ENCODE assay signal across 8 mouse cellular contexts in the genomic region with DNA sequence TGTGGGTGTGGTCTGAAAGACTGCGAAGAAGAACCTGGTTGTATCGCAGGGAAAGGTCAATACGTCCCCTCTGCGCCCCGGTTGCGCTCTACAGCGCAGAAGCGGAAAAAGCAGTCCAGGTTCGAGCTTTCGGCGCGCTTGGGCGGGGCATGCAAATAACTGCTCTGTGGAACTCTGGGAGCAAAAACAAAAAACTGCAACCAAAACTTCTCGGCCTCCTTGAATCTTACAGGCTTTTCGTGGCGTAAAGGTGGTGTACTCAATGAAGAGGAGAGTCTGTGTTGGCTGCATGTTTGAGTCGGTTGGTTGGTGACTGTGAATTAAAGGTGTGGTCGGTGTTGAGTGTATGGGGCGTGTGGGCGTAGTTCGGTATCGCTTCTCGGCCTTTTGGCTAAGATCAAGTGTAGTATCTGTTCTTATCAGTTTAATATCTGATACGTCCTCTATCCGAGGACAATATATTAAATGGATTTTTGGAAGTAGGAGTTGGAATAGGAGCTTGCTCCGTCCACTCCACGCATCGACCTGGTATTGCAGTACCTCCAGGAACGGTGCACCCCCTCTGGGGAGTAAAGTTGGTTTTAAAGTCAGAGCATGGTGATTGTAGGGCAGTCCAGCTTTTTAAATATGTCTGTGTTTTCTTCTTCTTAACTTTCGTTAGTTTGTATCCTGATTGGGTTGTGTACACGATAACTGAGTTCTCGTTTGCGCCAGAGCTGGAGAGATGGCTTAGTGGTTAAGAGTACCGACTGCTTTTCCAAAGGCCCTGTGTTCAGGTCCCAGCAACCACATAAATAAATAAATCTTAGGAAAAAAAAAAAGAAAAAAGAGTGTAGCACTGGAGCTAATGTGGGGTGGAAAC. TPM values are rescaled to one million over a fixed set of nuclear protein-coding genes. Genes with fewer than 3 reads are reported as not detected.
DNase-seq lines count a peak whose midpoint lies in the region; ATAC-seq and TF ChIP-seq lines count a peak whose summit lies in the region.

Gene Rdm1, plus strand, starts transcription at position 201 of the 862 bp plus-strand sequence.

- peak within 1 kb of the TSS; percentile 81 for H3K9ac ChIP-seq in MEL (ENCODE audit: control insufficient read depth, low read depth, low read length, poor library complexity, severe bottlenecking)
- peak within 1 kb of the TSS; percentile 66 for H3K9ac ChIP-seq in forebrain, embryonic 16.5 days (replicated peaks; ENCODE audit: low read depth, low read length)
- peak within 1 kb of the TSS; percentile 83 for H3K9ac ChIP-seq in lung, embryonic 16.5 days (ENCODE audit: low read length)

- peaks cover 0 to 10% of the 10 kb centered on the region in 2 experiments; a peak in 2 of 4 replicates for H3K4me1 ChIP-seq in MEL (ENCODE audit: control insufficient read depth in 1 of 2, insufficient read depth in 2 of 2, low read length in 2 of 2)
- H3K4me1 ChIP-seq in forebrain, embryonic 16.5 days (replicated peaks; ENCODE audit: control insufficient read depth, insufficient read depth, low read length) = peaks cover 10% of the 10 kb centered on the region
- peaks cover 2% of the 10 kb centered on the region; the same call in 1 of the 2 replicates for H3K4me1 ChIP-seq in lung, embryonic 16.5 days (replicated peaks; ENCODE audit: control insufficient read depth, insufficient read depth, low read length)

- no peaks in the 10 kb centered on the region for H3K9me3 ChIP-seq in MEL (replicated peaks; ENCODE audit: insufficient read depth, low read length)
- H3K9me3 ChIP-seq in forebrain, embryonic 16.5 days (ENCODE audit: control insufficient read depth, low read length) = no peaks in the 10 kb centered on the region
- H3K9me3 ChIP-seq in lung, embryonic 16.5 days (ENCODE audit: control insufficient read depth, low read length) = no peaks in the 10 kb centered on the region

- no peak for TF ChIP-seq CTCF in MEL (IDR thresholded peaks at IDR 0.05 in 2 of 3, conservative IDR thresholded peaks at IDR 0.05 in 1 of 3; ENCODE audit: control insufficient read depth in 1 of 3, insufficient read depth in 1 of 3, low read depth in 2 of 3, low read length in 3 of 3, poor library complexity in 1 of 3, severe bottlenecking in 1 of 3)

- peaks cover 0 to 6% of the 10 kb centered on the region in 2 experiments; a peak in 2 of 4 replicates for H3K36me3 ChIP-seq in MEL (ENCODE audit: control insufficient read depth in 1 of 2, insufficient read depth in 2 of 2, low read length in 2 of 2)
- H3K36me3 ChIP-seq in forebrain, embryonic 16.5 days (ENCODE audit: control insufficient read depth, insufficient read depth) = no peaks in the 10 kb centered on the region
- H3K36me3 ChIP-seq in lung, embryonic 16.5 days (ENCODE audit: control insufficient read depth, insufficient read depth, low read length) = no peaks in the 10 kb centered on the region

- intact Hi-C loops in heart, postnatal 36 days (cut with DNase I) = loop anchor here (2.0 kb wide), 1 partner anchor 30 kb away; no protein-coding TSS in a partner anchor

- TF ChIP-seq POLR2A in MEL (IDR thresholded peaks at IDR 0.05; ENCODE audit: control insufficient read depth in 1 of 2, insufficient read depth in 1 of 2, low read depth in 1 of 2, low read length in 2 of 2, poor library complexity in 1 of 2) = peak; percentile 86 to 93; a peak in 3 of 4 replicates

- peak; percentile 89 for ATAC-seq in forebrain, embryonic 16.5 days
- peak; percentile 93 for ATAC-seq in lung, embryonic 16.5 days (ENCODE audit: low read depth)

- H3K27me3 ChIP-seq in MEL (ENCODE audit: control insufficient read depth in 1 of 2, insufficient read depth in 2 of 2, low read length in 2 of 2) = no peaks in the 10 kb centered on the region
- H3K27me3 ChIP-seq in forebrain, embryonic 16.5 days (replicated peaks; ENCODE audit: control insufficient read depth, insufficient read depth, low read length) = no peaks in the 10 kb centered on the region
- no peaks in the 10 kb centered on the region for H3K27me3 ChIP-seq in lung, embryonic 16.5 days (ENCODE audit: control insufficient read depth, insufficient read depth, low read depth, low read length)

- TF ChIP-seq RAD21 in MEL (IDR thresholded peaks at IDR 0.05; ENCODE audit: low read depth, low read length) = no peak

- 0% methylated on average over 32 of the region's 34 CpGs for WGBS in forebrain, embryonic 16.5 days
- under 1% methylated on average over 32 of the region's 34 CpGs for WGBS in lung, embryonic 16.5 days

- peak within 1 kb of the TSS; percentile 51 to 58 for H3K4me3 ChIP-seq in MEL (ENCODE audit: control insufficient read depth in 1 of 2, insufficient read depth in 1 of 2, low read depth in 2 of 2, low read length in 2 of 2)
- peak within 1 kb of the TSS; percentile 73 for H3K4me3 ChIP-seq in forebrain, embryonic 16.5 days (replicated peaks; ENCODE audit: low read length)
- peak within 1 kb of the TSS; percentile 69 for H3K4me3 ChIP-seq in lung, embryonic 16.5 days (ENCODE audit: low read length)

- peak within 1 kb of the TSS; percentile 81 for H3K4me2 ChIP-seq in forebrain, embryonic 16.5 days (ENCODE audit: low read length)
- peak within 1 kb of the TSS; percentile 79 for H3K4me2 ChIP-seq in lung, embryonic 16.5 days (ENCODE audit: low read depth, low read length)

- no peaks in the 10 kb centered on the region; the same call in 1 of the 2 replicates for H3K79me2 ChIP-seq in MEL (ENCODE audit: control insufficient read depth, insufficient read depth, low read length, poor library complexity)

- H3K27ac ChIP-seq in MEL (ENCODE audit: control insufficient read depth, low read depth, low read length) = peak within 1 kb of the TSS; percentile 98
- peak within 1 kb of the TSS; percentile 90 for H3K27ac ChIP-seq in forebrain, embryonic 16.5 days (ENCODE audit: low read length)
- H3K27ac ChIP-seq in lung, embryonic 16.5 days (ENCODE audit: low read length) = peak within 1 kb of the TSS; percentile 100

- no peak for TF ChIP-seq EP300 in MEL (IDR thresholded peaks at IDR 0.05; ENCODE audit: low read depth in 1 of 2, low read length in 2 of 2)

- peak; percentile 98 for DNase-seq in MEL (ENCODE audit: low read depth, low spot score)
- peak; percentile 78 to 81 for DNase-seq in cerebellum, adult 18-20 months
- DNase-seq in heart, postnatal 36 days = peak; percentile 79 to 81
- DNase-seq in layer of hippocampus, adult 8-10 months (ENCODE audit: low spot score in 2 of 2) = peak; percentile 73 to 75
- peak; percentile 70 for DNase-seq in ovary, postnatal 14 days (ENCODE audit: low spot score)
- DNase-seq in thymus, postnatal 14 days = peak; percentile 89

TF ChIP-seq in MEL, 35 proteins besides CTCF, POLR2A, EP300 and RAD21 (continues in another document):
- TF ChIP-seq MEF2A (IDR thresholded peaks at IDR 0.05; ENCODE audit: extremely low read depth, insufficient replicate concordance, low read depth, low read length, poor library complexity, severe bottlenecking) (no peak), POLR2AphosphoS5 (IDR thresholded peaks at IDR 0.05; ENCODE audit: borderline replicate concordance, low read depth, low read length) (peak; percentile 93; the same call in 1 of the 2 replicates), JUND (IDR thresholded peaks at IDR 0.05; ENCODE audit: low read depth, low read length) (peak; percentile 82; the same call in 1 of the 2 replicates), BHLHE40 (IDR thresholded peaks at IDR 0.05; ENCODE audit: borderline replicate concordance, low read depth, low read length) (no peak), E2F4 (IDR thresholded peaks at IDR 0.05; ENCODE audit: borderline replicate concordance, low read depth, low read length) (no peak; the same call in 1 of the 2 replicates), MYC (IDR thresholded peaks at IDR 0.05; ENCODE audit: low read depth, low read length) (no peak), HCFC1 (IDR thresholded peaks at IDR 0.05; ENCODE audit: low read depth, low read length) (peak; percentile 75), MAZ (IDR thresholded peaks at IDR 0.05; ENCODE audit: low read depth, low read length) (no peak), KAT2A (conservative IDR thresholded peaks at IDR 0.05; ENCODE audit: low read depth, low read length) (no peak), RCOR1 (IDR thresholded peaks at IDR 0.05; ENCODE audit: low read depth, low read length) (no peak), TAL1 (IDR thresholded peaks at IDR 0.05; ENCODE audit: low read length) (no peak), POLR2AphosphoS2 (IDR thresholded peaks at IDR 0.05; ENCODE audit: low read length) (peak; percentile 98), SIN3A (IDR thresholded peaks at IDR 0.05; ENCODE audit: low read length) (peak; percentile 79), NRF1 (IDR thresholded peaks at IDR 0.05; ENCODE audit: insufficient read depth, low read depth, low read length, poor library complexity, severe bottlenecking) (peak; percentile 75), ZC3H11A (IDR thresholded peaks at IDR 0.05; ENCODE audit: low read depth, low read length) (no peak), SMC3 (IDR thresholded peaks at IDR 0.05; ENCODE audit: low read depth, low read length) (no peak), CHD1 (IDR thresholded peaks at IDR 0.05; ENCODE audit: low read depth, low read length) (no peak), USF2 (IDR thresholded peaks at IDR 0.05; ENCODE audit: borderline replicate concordance in 1 of 2, insufficient read depth in 1 of 2, low read depth in 1 of 2, low read length in 2 of 2) (no peak), TBP (IDR thresholded peaks at IDR 0.05; ENCODE audit: low read depth, low read length) (peak; percentile 97), MYB (IDR thresholded peaks at IDR 0.05; ENCODE audit: low read depth, low read length) (no peak), MXI1 (IDR thresholded peaks at IDR 0.05; ENCODE audit: low read depth, low read length) (no peak), USF1 (IDR thresholded peaks at IDR 0.05; ENCODE audit: low read depth, low read length) (no peak), ZKSCAN1 (IDR thresholded peaks at IDR 0.05; ENCODE audit: low read depth, low read length) (no peak), ZNF384 (IDR thresholded peaks at IDR 0.05; ENCODE audit: low read depth, low read length) (peak; percentile 85), TCF12 (IDR thresholded peaks at IDR 0.05; ENCODE audit: low read depth, low read length) (peak; percentile 52), GATA1 (IDR thresholded peaks at IDR 0.05; ENCODE audit: low read depth, low read length) (no peak), MAFK (IDR thresholded peaks at IDR 0.05; ENCODE audit: borderline replicate concordance, low read depth, low read length) (no peak)

RNA-seq across cellular contexts. Expression of gene Rdm1, which starts in this region (rescaled TPM):
- total RNA-seq in MEL (2012; rRNA removed) = 6.5 and 6.7 TPM in 2 replicates
- 1 to 10 TPM in 1 of 2 experiments, not detected in 1; 6.8 TPM for polyA plus RNA-seq in MEL (2012; ENCODE audit: insufficient read depth in 1 of 2, insufficient read length in 2 of 2, low read depth in 1 of 2, low replicate concordance in 2 of 2, missing spikeins in 1 of 2)
- 21.9 and 32.2 TPM in 2 replicates for polyA plus RNA-seq in forebrain, embryonic 16.5 days (2015; fragmentation: Nextera tagmentation; extraction: Ambion mirVana)
- 10 to 100 TPM; 41.6 to 47.3 TPM for total RNA-seq in heart, postnatal 36 days (2021)
- total RNA-seq in layer of hippocampus, adult 8-10 months (2022) = 10 to 100 TPM in 3 of 4 experiments, 1 to 10 TPM in 1; 9.3 to 16.1 (median 11.0) TPM
- 52.0 and 52.1 TPM in 2 replicates for polyA plus RNA-seq in lung, embryonic 16.5 days (2015; fragmentation: Nextera tagmentation; extraction: Ambion mirVana)

Comparison
In these comparisons a context has a peak if more than half of its experiments do, and no peak if none do; other contexts are left out.
1. Peak in every context shown above with its lines: DNase-seq, ATAC-seq, H3K4me3 ChIP-seq and H3K27ac ChIP-seq.